Mouse (Mus musculus): Measurements from ENCODE around the gene Vps29.
"Not testable (repeated sequence)": the region's sequence is repeated elsewhere in the genome, so short reads cannot be mapped to it uniquely, and the experiment has no call there.

The Vps29 gene

DNA sequence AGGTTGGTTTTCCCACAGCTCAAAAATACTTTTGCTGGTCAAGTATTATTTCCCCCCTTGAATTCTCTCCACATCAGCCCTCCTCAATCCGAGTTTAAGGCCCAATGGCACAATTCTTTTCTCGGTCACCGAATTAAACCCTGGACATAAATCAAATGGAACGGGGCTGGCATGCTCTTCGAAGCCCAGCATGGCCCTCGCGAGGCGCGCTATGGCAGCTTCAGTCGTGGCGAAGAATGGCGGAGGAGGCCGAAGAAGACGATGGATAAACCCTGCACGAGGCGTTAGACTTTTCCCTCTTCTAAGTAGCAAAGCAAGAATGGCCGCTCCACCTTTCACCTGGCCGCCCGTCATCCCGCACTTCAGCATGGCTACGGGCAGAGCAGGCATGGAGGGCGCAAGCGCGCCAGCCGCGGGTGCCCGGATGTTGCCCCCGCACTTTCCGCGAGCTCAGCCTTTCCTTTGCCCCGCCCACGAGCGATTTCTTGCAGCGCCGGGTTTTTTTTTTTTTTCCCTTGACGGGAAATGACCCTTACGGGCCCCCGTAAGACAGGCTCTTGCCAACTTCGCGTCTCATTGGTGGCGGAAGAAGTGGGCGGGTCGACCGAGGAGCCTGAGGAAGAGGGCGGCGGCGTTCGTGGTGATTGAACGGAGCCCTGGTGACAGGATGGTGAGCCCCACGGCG, at the start of gene Vps29, which contains the start of gene Rad9b:
Vps29 (plus strand) TSS at position 563 of the 685 bp plus-strand sequence.
Rad9b (minus strand) TSS at position 427 of the 685 bp plus-strand sequence.
- peak; percentile 97 for DNase-seq

DNA sequence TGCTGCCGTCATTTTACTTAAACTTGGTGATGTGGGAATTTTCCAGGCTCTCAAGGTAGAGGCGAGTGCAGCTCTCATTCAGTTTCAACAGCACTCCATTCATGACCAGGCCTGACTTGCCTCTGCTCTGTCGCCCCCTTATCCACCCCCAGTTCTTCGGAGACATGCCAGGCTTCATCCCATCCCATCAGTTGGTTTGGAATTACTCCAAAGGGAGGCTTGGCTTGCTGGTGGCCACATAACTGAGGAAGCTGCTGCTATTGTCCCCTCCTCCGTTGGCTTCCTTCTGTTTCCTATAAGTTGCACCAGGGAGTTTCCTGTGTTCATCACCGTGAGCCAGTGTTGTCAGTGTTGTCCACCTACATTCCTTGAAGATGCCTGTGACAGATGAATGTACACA, 49.6 kb upstream of the Vps29 start:
- DNase-seq, result no peak

DNA sequence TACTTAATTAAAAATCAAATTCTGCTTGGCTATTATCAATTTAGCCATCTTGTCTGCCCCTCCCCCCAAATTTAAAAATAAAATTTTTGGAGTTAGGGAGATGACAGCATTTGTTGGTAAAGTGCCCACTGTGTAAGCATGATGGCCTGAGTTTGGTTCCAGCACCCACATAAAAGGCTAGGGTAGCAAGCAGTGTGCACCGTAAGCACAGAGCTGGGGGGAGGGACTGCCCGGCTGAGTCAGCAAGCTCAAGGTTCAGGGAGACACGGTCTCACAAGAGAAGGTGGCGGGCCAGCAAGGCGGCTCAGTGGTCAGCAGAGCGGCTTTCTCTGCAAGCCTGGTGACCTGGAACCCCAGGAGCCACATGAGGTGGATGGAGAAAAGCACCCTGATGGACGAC, 48.7 kb upstream of the Vps29 start:
- DNase-seq, result no peak

DNA sequence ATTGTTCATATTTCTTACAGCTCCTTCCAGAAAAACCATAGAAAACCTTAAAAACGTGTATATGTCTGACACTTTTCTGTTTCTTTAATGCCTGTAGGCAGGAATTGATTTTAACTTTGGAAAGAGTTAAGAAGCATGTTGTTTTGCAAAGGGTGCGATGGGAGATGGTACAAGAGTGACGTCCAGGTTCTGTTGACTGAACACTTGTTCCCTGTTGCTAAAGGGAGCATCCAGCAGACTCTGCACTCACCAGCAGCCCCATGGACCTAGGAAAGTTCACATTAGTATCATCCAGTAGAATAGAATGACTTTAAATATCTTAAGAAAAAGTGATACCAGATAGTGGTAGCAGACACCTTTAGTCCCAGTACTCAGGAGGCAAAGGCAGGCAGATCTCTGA, 47.6 kb upstream of the Vps29 start:
- no peak for DNase-seq

DNA sequence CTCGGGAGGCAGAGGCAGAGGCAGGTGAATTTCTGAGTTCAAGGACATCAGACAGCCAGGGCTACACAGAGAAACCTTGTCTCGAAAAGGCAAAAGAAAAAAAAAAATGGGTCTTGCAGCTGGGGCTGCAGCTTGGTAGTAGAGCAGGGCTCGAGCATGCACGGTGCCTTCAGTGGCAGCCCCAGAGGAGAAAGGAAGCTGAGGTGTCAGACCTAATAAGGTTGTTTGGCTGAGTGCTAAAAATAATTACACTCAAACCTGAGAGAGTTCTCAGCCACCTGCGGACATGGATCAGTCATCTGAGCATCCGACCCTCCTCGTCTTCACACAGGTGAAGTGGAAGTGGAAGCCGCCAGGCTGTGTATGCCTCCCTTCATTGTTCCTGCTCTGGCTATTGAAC, 43.5 kb upstream of the Vps29 start:
- DNase-seq, result no peak

DNA sequence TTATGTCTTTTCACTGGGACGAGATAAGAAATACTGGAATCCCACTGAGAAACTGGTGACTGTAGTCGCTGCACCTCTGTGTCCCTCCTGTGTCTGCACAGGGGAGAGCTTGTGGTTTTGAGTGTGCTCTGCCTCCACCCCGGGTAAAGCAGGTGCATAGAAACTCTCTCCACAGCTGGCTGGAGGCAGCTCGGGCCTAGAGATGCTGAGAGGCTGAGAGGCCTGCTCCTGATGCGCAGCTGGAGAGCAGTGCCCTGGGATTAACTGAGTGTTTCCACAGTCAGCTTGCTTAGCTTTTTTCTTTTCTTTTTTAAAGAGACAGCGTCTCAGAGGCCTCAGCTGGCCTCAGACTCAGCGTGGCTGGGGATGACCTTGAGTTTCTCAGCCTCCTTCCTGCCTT, 42.5 kb upstream of the Vps29 start:
- DNase-seq, result no peak

DNA sequence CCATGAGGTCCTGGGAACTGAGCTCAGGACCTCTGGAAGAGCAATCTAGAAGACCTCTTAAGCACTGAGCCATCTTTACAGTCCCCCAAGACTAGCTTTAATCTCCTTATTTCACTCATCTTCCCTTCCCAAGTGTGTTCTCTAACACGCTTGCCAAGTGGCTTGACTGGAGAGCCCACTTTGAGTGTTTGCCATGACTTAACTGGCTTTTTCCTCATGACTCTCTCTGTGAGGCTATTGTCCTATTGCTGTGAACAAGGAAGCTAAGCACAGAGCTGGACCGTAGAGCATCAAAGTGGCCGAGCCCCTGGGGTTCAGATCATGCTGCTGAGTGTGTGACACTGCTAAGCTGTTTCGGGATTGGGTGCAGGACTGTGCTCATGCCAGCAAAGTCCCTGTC, 41.8 kb upstream of the Vps29 start:
- no peak for DNase-seq

DNA sequence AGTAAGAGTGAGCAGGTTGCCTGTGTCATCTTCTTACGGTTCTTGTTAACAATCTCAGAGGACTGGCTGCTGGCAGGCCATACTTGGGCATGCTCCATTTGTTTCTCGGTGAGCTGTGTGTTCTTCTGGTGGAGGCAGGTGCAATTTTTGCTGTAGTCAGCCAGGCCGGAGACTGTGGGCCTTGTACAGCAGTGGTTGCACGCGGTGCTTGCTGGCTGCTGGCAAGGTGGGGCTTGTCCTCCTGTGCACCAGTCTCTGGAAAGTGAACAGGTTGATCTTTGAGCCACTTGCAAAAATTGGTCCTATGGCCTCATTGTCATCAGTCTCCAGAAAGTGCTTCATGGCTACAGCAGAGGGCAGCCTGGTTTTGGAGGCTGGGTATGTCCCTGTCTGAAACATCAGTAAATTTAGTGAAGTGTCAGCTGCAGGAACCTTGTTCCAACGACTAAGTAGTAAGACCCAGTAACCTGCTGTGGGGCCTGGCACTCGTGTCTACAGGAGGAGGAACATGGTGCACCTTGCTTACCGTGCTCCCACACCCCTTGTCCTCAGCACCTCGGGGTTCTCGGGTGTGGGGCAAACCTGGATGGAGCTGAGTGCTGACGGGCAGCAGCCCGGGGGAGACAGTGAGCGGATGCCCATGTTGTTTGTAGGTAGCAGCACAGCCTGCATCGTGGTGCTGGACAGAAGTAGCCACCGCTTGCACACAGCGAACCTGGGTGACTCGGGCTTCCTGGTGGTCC, 41.1 kb upstream of the Vps29 start:
- DNase-seq, result no peak

DNA sequence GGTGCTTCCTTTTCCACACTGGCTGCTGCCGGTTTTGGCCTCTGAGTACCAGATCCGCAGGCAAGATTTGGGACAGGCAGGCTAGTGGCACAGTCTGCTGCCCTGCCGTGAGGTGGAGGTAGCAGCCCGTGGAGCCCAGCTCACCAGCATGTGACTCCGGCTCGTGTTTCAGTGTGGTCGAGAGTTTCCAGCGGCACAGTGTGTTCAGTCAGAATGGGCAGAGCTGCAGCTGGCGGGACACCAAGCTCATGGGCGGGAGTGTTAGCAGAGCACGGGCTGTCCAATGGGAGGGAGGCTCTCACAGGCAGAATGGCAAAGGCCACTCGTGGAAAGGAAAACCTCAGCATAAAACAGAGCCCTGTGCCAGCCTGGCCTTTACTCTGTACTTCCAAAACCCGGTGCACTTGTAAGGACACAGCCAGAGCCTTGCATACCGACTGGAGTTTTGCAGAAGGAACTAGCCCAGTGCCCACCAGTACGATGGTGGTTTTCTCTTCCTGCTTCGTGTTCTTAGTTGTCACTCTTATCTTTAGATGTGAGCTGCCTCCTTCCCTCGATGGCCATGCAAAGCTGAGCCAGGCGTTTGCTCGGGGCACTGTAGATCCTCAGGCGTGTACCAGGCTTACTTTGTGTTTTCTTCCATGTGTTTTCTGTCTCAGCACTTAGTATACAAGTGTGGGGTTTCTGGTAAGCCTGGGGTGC, 39.1 kb upstream of the Vps29 start:
- DNase-seq, result peak; percentile 97

DNA sequence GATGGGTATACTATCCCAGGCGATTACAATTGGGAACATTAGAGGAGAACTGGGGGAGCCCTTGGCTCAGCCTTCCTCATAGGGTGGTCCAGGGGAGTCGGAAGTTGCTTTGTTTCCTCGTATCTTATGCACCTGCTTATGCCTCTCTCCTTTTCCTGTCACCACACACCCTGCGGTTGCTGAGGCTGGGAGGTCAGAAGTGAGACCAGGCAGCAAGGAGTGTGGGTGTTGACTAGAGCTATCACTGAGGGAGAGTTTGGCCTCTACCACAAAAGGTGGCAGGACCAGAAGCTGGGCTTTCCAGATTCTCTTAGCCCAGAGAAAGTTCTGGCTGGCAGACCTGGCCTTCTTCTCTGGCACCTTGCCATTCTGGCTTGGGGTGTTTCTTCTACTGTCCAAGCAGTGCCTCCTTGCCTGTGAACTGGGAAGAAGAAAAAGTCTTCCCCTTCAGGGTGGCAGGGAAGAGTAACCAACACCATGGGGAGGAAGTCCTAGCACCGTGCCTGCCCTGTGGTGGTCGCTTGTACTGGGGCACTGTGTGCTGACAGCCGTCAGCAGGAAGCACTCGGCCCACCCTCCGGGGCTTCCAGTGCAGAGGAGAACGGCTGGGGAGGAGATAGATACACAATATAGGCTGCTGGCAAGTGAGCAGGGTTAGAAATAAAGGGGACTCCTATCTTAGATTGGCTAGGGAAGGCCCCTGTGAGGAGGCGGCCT, 36.7 kb upstream of the Vps29 start:
- DNase-seq, result peak; percentile 67

DNA sequence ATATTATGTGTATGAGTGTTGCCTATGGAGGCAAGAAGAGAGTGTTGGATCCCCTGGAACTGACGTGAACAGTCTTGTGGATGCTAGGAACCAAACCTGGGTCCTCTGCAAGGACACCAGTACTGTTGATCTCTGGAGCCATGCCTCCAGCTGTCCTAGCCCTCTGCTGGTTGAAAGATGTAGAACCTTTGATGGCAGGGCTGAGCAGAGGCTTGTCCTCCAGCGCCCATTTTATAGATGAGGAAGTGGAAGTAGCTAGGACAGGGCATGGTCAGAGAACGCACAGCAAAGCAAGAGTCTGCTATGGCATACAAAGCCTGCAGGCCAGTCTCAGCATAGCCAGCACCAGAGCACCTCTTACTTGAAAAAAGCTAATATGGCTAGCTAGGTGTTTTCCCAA, 36.1 kb upstream of the Vps29 start:
- DNase-seq, result no peak

DNA sequence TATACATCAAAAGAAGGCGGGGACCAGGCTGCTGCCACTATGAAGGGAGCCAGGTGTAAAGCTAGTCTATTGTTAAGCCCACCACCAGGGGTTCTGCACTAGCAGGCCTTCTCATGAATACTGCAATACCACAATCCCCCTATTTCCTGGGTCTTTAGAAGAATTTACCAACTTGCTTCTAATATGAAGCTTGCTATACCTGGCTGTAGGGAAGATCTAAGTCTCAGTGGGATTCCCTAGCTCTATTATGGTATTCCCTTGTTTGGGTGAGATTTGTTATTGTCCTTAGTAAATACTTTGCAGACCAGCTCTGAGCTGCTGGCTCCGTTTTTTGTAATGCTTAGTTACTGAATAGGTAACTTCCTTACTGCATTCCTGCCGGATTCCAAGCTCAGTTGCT, 35.2 kb upstream of the Vps29 start:
- DNase-seq, result not testable (repeated sequence)

DNA sequence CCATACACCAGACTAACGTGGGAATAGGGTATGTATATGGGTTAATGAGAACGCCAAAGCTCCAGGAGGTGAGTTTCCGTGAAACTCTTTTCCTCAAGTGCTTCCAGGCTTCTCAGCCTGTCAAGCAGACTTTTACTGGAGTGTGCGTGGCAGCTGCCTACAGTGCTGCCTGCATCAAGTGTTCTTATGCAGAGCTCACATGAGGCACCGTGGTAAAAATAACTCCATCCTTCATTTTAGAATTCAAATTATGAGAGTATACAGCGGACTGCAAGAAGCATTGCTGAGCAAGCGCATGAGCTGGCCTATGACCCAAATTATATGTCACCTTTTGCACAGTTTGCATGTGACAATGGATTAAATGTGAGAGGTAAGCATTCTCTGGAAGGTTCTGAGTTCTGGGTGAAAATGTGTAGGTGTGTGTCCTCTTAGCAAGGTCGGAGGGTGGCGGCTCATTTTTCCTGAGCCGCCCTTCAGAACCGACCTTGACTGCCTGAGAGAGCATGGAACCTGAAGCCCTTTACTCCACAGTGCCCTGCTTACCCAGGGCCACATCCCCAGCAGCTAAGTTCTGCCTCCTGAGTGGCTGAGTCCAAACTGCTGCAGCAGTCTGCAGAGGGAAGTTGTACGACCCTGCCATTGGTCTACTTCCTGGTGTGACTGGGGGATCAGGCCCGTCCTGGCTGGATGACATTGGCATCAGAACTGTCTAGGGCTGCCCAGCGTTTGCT, 34.5 kb upstream of the Vps29 start:
- DNase-seq, result no peak

DNA sequence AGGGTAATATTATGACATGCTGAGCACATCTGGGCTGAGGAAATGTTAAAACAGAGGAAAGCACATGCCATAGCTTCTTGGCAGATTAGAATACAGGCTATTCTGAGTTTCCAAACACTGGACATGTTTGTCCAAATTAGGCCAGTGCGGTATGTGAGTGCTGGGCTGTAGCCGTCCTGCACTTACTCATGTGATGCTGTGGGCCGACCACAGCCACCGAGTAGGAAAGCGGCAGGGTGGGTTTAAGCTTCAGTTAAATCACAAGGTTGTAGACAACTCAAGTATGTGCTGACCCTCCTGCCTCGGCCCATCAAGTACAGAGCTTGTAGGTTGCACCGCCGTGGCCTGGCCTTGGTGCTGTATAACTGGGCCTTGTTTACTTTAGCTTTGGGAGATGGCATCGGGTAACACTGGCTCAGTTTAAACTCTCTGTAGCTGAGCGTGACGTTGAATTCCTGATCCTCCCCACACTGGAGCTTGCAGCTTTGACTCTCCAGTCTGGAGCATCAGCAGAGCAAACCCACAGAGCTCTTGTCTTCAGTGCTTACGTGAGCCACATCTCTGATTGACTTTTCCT, 33.9 kb upstream of the Vps29 start:
- DNase-seq, result no peak

DNA sequence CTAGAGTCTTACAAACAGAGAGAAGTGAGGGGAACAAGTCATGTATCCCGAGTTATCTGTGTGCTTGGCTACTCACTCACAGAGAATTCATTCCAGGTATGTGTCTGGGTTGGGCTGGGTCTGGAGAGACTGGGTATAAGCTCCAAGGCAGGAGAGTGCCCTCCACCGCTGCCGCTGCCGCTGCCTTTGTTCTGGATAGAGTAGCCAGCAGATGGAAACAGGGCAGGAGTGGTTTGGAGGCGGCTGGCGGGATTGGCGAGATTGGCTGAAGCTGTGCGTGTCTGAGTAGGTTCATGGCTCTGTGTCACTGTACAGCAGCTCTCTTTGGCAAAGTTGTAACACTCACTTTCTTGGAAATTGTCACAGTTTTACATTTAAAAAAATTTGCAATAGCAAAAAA, 30.6 kb upstream of the Vps29 start:
- no peak for DNase-seq

DNA sequence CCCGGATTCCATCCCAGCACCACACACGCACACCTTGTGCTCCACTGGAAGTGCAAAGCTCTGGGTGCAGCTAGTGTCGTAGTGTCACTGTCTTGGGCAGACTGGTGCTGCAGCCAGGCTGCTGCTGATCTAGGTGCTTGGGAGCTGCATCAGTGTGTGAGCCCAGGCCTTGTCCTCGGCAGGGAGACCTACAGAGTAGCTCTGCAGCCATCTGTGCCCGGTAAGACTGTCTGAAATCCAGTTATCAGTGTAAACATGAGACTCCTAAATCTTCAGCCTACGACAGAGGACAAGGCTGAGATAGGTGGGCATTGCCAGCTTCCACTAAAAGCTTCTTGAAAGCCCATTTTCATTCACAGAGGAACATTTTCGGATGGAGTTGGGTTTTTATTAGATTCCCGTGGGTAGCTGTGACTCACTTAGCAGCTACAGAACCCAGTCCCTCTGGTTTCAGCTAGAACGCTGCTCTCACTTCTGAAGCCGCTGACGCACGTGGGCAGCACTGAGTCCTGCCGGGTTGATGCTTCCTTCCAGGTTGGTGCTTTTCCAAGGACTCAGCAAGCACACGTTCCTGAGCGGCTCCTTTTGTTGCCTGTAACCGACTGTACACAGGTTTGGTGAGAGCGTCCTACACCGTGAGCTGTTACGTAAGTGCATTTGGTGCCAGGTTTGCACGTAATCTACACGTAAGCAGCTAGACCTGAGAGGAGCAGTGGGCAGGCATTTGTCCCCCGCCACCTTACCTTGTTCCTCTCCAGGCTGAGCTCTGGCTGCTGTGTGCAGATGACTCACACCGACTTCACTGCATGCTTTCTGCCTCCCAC, 29.3 kb upstream of the Vps29 start:
- DNase-seq, result peak; percentile 95

DNA sequence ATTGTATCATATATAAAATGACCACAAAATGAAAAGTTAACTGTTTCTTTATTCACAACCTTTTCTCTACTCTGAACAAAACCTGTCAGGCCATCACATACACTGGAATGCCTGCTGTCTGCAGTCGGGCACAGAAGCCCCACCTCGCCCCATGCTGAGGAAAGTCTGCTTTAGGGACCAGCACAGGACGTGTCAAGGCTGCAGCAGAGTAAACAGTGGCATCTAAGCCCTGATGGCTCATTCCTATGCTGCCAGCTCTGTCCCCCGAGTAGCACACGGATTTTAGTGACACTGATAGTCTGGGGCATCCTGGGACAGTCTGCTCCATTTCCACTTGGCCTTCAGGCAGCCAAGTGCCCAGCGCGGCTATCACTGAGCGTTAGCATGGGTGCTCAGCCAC, 28.7 kb upstream of the Vps29 start:
- peak; percentile 63 for DNase-seq

DNA sequence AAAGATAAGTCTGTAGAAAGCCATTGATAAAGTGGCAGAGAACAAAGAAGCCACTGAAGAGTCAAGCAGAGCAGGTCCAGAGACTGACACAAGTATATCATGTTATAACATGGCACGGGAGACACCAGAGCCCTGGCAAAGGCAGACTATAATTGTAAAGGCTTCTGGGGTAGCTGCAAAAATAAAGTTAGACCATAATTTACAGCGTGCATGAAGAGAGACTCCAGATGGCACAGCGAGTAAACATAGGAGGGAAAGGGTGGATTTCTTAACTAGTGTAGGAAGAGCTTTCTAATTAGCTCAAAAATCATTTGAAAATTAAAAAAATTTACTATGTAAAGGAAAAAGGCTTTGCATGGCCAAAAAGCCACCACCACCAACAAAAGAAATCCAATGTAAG, 26.9 kb upstream of the Vps29 start:
- DNase-seq, result no peak

DNA sequence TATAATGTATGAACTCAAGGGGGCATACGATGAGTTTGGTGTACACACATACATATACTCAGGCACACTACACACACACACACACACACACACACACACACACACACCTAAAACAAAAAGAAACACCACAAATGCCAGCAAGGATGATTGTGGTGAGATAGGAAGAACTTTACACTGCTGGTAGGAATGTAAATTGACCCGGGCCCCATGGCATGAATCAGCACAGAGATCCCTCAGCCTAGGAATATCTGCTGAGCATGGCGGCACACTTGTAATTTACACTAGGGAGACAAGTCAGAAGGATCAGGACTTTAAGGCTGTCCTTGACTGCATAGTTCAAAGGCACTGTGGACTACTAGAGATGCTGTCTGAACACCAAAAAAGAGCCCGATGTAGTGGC, 23.9 kb upstream of the Vps29 start:
- DNase-seq, result no peak

DNA sequence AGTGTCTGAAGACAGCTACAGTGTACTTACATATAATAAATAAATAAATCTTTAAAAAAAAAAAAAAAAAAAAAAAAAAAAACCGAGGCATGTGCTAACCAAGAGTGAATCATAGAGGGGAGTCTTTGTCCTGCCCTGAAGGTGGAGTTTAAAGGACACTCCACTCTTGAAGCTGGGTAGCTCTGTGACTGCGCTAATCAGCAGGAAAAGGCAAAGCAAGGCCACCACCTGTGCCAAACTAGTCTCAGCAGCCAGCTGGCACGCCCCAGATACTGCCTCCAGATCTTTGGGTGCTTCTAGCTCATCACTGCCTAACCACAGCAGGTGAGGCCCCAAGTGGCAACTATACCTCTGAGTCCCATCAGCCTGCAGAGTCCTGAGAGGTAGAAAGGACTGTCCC, 19.5 kb upstream of the Vps29 start:
- no peak for DNase-seq

DNA sequence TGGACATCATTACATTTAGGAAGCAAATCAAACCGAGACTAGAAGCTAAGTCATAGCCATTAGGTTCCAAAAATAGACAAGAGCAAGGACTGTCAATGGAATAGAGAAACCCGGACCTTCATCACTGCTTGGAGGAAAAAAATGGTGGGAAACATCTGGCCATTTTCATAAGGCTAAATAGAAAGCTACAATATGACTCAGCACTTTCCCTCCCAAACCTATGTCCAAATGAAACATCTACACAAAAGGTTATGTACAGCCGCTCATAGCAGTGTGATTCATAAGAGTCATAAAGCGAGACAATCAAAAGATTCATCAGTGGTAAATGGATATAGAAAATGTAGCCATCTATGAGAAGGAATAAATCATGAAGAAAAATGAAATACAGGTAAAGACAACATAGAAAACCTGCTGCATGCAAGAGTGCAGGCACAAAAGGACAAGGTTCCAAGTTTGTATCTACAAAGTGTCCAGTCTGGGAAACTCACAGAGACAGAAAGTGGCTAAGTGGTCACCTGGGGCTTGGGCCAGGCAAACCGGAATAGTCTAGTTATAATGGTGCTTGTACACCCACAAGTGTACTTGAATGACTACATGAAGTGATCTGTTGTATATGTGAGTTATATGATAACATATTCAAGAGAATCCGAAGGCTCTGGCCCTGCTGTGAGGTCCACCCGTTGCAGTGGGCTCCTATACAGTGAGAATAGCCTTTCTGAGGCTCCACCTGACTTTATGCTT, 17.4 kb upstream of the Vps29 start:
- DNase-seq, result no peak
